Mouse (Mus musculus) cerebellum, postnatal 14 days (tissue): ENCODE measurements around the gene Gm38394.
"Not testable (repeated sequence)": the region's sequence is repeated elsewhere in the genome, so short reads cannot be mapped to it uniquely, and the experiment has no call there.

ENCODE experiments used
- DNase-seq, 2 experiments: peaks; one replicate each; pipeline ENCODE4 v3.0.0; 2021; ENCODE audit warnings: mixed read lengths in 2 of 2

The Gm38394 gene

DNA sequence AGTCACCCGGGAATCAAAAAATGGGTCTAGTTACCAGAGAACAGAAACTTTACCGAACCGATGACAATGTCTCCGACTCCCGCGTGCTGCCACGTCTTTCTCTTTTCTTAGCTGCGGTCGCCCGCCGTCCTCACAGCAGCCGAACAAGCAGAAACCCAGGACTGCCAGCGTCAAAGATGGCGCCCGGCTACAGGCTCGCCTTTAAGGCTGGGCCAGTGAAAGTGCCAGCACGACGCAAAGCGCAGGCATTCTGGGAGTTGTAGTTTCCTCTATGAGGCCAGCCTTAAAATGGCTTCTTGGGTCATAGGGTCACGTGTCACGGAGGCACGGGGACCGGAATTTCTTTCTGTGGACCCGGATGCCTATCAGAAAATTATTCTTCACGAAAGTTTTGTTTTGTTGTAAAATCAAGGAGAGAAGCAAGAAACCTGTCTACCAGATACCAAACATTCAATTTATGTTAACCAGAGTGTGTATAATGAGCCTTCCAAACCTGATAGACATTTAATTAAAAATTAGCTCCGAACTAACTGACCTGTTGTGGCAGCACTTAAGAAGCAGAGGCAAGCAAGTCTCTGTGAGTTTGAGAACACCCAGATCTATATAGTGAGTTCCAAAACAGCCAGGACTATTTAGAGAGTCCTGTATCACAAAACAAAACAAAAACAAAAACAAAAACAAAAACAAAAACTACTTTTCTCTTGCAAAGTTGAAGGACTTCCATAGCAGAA lies at the start of gene Gm38394:
Gene Gm38394 (minus strand): TSS at position 116 of the 731 bp plus-strand sequence.
- peak; percentile 92 to 93 for DNase-seq

DNA sequence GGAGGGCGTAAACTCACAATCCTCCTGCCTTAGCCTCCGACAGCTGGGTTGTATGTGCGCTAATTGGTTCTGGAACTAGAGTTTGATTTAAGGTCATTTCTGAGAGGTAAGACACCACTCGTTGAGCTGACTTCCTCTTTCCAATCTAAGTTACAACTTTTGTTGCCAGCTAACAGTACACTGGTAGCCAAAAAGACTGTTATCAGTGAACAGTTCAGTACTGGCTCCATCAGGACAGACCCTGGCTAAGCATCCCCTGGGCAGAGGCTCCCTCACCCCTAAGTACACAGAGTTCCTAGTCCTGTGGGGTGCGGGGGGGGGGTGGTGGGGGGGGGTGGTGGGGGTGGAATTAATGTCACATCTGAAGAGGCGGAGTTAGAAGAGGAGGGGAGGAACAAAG lies 49.8 kb upstream of the Gm38394 start:
- no peak for DNase-seq

DNA sequence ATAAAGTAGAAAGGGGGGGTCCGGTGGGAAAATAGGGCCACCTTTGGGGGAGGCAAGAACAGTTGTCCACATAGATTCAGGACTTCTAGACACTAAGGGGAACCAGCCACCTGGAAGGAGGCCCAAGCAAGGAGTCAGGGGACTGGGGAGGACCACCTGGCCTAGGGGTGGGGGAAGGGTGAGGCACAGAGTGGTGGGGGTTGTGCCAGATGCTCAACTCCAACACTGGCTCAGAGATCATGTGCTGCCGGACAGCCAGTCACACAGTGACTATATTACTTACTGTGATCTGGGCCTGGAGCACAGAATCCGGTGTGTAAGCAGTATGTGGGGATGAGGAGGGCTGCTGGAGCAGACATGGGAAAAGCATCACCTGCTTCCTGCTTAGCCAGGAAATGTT lies 48.2 kb upstream of the Gm38394 start:
- peak in 1 of 2 experiments; percentile 24 for DNase-seq

DNA sequence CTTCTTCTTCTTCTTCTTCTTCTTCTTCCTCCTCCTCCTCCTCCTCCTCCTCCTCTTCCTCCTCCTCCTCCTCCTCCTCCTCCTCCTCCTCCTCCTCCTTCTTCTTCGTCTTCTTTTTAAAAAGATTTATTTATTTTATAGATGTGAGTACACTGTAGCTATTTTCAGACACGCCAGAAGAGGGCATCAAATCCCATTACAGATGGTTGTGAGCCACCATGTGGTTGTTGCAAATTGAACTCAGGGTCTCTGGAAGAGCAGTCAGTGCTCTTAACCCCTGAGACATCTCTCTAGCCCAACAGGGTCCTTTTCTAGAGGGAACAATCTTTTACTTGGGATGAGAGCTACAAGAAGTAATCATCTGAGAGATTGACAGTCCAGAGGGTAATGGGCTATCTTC lies 40.7 kb upstream of the Gm38394 start:
- DNase-seq, result peak; percentile 18 to 27

DNA sequence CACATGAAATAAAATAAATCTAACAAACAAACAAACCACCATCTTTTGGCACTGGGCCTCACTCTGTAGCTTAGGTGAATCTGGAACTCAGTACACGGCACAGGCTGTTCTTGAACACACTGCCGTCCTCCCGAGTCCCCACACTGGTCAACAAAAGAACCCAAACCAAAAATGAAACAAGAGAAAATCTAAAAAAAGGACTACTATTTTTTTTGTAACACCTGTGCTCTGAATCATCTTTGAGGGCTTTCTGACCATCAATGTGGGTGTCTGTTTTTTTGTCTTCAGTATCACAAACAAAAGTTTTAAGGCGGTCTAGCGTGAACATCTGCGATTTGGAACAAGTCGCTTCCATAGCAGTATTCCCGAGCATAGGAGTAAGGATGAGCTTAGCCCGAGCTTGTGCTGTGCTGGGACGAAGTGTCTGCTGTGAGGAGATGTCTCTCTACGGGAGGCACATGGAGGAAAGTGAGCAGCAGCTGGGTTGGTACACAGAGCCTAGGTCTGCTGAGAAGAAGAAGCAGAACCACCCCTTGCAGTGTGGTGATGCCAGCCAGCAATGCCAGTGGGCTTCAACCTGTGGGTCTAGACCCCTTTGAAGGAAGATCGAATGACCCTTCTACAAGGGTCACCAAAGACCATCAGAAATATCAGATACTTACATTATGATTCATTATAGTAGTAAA lies 37.0 kb upstream of the Gm38394 start:
- DNase-seq, result no peak

DNA sequence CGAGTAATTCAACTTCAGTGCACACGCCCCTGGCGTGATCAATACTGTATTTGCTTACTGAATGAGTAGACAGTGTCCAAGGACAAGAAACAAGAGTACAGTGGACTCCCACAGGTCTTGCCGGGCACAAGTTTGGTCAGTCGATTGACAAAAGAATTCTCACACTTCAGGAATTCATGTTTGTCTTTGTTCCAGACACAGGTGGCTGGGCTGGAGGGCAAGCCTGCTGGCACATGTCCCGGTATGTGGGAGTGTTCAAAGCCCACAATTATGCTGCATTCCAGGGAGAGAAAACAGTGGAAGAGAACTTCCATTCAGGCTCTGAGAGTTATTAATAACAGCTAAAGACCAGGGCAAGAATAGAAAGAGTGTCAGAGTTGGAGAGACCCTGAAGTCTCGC lies 34.8 kb upstream of the Gm38394 start:
- DNase-seq, result peak; percentile 18 to 19

DNA sequence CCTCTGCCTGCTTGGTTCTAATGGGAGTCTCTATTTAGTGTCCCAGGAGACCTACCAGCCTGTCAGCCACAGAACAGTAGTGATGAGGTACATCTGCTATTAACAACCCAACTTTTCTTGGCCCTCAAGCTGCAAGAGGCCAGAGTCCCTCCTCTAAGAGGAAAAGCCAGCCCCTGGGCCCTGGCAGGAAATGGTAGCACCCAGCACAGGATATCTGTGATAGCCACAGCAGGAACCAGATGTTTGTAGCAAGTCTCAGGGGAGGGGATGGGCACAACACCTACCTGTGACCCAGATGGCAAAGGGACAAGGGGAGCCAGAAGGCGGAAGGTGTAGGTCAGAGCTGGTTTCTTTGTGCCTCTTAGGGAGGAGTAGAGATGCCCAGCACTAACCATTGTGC lies 33.8 kb upstream of the Gm38394 start:
- DNase-seq, result no peak

DNA sequence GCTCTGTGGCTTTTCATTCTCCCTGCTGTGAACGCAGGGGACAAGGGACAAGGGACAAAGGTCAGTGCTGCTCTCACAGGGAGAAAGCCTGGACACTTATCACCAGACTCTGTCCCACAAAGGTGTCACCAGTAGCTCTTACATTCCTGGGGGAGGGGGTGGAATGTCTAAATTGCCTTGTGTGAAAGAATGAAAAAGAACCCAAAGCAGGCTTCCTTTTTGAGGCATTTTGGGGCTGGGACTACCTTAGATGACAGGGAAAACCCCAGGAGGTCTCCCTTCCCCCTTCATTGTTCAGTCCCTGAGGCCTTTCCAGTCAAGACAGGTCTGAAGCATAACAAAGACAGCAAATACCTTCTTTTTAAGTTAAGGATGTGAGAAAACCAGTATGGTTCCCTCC lies 33.2 kb upstream of the Gm38394 start:
- no peak for DNase-seq

DNA sequence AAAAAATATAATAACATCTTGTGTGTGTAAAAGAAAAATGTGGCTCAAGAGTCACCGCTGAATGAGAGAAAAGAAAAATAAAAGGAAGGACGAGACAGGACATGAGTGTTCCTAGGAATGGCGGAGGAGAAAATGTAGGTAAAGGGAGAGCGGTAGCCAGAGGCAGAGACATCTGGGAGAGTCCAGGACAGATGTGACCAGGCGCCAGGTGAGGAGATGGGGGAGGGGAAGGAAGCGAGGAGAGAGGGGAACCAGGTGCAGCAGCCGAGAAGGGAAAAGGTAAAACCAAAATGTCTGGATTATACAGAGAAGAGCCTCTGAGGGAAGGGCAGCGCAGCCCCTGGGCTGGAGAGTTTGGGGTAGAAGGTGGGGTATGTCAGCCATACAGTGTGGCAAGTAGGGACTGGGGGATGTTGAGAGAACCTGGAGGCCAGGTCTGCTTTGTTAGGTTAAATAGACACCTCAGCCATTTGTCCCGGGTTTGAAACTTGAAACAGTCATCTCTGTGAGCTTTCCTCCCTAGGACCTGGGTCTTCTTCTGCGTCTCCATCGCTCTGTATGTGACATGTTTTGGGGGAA lies 32.5 kb upstream of the Gm38394 start:
- DNase-seq, result no peak

DNA sequence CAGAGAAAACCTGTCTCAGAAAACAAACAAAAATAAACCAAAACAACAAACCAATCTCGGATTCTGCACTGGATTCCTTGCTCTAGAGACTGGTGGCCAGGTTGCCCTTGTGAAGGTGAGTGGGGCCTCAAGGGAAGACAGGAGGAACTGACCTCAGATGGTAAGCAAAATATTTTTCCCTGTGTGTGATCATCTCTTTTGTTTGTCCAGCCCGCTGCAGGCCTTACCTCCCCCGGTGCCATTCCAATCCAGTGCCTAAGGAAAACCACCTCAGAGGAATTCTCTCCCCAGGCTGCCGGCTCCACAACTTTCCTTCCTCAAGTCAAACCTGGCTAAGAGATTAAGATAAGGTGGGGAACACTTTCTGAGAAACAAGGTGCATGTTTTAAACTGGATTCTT lies 31.1 kb upstream of the Gm38394 start:
- DNase-seq, result no peak

DNA sequence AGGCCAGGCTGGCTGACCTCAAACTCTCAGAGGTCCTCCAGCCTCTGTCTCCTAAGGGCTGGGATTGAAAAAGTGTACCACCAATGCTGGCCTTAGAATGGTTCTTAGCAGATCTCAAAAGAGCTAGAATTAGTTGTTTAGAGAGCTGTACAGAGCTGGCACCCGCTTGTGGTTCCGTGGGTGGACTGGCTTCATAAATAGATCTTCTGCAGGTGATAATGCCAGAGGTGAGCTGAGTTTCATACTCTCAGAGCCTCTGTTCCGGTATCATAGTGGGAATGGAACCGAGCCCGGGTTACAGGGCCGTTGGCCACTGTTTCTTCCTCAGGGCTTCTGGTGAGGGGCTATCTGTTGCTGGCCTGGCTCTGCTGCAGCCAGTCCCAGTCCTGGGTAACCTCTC lies 29.9 kb upstream of the Gm38394 start:
- DNase-seq, result no peak

DNA sequence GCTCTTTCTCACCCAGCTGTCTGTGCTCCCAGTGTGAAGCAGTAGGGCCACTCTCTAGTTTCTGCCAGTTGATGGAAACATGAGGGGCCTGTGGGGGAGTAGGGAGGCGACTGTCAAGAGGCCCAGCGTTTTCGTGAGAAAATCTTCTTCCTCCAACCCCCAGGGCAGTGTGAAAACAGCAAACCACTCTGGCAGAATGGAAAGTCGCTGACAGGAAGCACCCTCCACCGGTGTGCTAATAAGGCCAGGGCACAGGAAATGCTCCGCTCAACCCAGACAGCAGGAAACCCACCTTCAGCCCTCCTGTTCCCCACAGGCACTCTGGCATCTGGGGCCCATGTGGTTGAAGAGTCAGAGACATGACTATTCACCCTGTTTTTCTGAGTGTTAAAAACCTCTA lies 28.8 kb upstream of the Gm38394 start, which contains the start of gene Lax1:
Gene Lax1 (minus strand): TSS at position 212 of the 400 bp plus-strand sequence.
- DNase-seq, result no peak

DNA sequence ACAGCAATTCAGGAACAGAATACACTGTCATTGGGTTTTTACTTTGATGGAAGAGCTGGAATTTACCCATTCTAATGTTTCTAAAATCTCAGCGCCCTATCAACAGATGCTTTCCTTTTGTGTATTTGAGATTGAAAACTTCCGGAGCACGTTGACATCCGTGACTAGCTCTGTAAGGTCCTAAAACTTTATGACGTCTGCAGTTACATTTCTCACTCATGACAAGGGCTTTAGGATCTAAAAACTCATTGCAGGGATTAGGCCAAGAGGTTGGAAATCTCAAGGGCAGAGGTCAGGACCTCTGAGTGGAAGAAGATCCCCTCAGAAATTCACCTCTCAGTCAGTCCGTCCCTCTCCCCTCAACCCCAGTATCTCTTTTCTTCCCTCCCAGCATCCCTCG lies 27.2 kb upstream of the Gm38394 start:
- DNase-seq, result no peak

DNA sequence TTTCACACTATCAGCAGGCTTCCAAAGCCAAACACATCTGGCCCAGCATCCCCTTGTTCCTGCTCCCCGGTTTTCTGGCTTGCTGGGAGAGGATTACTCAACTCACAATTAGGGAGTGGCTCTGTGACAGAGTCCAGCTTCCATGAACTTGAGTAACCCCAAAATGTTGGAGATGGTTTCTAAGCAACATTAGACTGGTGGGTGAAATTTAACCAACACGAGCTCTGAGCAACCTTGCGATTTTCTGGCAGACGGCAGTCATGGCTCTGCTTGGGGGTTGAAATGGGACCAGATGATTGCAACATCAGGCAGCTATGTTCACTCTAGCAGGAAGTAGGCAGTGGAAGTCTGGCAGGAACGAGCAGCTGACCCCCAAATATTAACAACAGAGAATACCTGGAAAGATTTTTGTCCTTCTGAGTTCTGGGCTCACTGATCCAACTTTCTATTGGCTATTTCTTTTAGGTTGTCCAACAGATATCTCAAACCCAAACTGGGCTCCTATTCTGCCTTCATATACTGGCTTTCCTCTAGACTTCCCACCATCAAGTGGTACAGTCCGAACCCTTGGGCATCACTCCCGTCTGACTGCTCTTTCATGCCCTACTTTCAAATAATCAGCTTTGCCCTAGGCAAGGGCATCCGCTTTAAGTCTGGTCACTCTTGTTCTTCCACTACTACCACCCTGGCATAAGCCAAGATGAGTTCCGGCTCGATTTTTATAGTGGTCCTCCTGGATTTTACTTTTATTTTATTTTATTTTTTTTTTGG lies 24.8 kb upstream of the Gm38394 start:
- no peak for DNase-seq

DNA sequence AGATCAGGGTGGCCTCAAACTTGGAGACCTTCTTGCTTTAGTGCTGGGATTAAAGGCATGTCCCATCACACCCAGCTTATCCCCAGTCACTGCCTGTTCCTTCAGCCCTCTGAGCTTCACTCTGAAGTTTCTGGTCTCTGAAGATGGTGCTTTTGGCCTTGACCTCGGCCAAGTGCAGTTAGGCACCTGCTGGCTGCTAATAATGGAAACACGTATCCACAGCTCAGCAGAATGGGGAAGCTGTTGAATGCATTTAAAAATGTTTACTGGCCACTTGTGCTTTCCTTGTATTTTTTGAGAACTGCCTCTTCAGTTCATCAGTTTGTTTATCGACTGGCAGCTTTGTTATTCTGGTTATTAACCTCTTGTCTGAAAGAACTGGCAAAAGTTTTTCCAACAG lies 10.7 kb upstream of the Gm38394 start:
- no peak for DNase-seq

DNA sequence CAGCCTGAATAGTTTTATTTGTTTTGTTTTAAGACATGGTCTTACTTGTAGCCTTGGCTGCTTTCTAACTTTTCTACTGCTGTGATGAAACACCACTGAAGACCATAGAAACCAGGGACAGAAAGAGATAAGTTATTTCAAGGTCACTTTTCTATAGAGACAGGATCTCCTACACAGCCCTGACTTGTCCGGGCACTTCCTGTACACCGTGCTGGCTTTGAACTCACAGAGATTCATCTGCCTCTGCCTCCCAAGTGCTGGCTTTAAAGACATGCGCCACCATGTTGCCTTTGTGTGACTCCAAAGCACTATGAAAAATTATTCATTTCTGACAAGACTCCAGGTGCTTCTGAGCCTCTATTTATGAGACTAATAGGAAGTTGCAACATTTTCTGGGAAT lies 10.1 kb upstream of the Gm38394 start:
- no peak for DNase-seq

DNA sequence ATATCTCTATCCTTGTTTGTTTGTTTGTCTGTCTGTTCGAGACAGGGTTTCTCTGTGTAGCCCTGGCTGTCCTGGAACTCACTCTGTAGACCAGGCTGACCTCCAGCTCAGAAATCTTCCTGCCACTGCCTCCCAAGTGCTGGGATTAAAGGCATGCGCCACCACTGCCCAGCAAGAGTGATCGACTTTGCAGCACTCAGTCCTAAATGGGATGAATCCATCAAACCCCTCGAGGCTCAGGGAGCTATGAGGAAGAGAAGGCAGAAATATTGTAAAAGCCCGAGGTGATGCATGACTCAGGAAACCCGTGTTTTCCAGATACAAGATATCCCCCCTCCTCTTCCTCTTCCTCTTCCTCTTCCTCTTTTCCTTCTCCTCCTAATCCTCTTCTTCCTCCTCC lies 9.7 kb upstream of the Gm38394 start:
- no peak for DNase-seq

DNA sequence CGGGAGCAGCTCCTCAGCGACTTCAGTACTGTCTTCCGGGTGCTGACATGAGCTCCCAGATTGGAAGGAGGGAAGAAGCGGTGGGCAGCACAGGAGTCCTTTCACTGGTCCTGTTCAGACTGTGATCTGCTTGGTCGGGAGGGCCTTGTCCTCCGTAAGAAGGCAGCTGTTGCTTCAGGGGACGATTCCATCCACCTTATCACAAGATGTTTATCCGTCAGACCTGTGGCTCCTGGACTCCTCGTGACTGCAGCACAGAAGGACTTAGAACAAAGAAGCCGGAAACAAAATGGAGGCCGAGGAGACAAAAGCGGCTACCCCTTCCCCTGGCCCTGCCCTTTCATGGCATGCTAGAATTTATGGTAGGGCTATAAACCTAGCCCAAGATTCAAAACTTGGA lies 9.1 kb upstream of the Gm38394 start:
- DNase-seq, result no peak

DNA sequence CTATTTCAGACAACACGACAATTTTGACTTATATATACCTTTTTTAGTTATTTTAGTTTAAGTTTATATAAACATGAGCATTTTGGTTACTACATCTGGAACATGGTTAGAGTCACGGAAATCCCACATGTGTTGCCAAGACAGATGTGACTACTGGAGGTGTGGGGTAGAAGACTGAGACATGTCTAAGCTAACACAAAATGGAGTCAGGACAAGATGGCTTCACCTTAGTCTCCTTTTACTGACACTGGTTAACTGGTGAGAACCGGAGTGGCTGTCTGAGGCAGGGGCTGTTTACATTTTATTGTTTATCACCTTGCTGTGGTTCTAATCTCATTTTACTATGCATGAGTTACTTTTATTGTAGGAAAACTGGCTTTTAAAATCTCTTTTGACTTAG lies 7.5 kb upstream of the Gm38394 start:
- DNase-seq, result no peak

DNA sequence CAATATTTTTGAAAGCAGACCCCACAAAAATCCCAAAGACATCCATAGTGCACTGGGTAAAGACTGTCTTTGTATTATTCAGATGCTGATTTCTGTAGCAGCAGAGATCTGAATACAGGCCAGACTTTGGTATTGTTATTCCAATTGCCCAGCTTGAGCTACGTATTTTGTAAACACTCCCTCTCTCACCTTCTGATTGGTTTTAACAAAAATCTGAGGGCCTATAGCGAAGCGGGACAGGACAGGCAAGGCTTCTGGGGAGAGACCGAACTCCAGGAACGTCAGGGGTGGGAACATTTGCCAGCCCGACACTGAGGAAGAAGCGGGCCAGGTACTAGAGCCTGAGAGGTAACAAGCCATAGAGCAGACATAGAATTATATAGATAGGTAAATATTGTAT lies 6.6 kb upstream of the Gm38394 start:
- DNase-seq, result no peak

DNA sequence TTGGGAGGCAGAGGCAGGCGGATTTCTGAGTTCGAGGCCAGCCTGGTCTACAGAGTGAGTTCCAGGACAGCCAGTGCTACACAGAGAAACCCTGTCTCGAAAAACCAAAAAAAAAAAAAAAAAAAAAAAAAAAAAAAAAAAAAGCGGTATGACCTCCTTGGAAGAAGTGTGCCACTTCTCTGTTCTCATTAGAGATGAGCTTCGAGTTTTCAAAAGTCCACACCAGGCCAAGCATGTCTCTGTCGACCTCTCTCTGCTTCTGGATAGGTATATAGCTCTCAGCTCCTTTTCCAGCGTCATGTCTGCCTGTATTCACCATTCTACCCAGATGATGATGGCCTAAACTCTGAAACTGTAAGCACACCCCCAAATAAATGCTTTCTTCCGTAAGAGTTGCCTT lies 4.6 kb upstream of the Gm38394 start:
- not testable (repeated sequence) for DNase-seq

DNA sequence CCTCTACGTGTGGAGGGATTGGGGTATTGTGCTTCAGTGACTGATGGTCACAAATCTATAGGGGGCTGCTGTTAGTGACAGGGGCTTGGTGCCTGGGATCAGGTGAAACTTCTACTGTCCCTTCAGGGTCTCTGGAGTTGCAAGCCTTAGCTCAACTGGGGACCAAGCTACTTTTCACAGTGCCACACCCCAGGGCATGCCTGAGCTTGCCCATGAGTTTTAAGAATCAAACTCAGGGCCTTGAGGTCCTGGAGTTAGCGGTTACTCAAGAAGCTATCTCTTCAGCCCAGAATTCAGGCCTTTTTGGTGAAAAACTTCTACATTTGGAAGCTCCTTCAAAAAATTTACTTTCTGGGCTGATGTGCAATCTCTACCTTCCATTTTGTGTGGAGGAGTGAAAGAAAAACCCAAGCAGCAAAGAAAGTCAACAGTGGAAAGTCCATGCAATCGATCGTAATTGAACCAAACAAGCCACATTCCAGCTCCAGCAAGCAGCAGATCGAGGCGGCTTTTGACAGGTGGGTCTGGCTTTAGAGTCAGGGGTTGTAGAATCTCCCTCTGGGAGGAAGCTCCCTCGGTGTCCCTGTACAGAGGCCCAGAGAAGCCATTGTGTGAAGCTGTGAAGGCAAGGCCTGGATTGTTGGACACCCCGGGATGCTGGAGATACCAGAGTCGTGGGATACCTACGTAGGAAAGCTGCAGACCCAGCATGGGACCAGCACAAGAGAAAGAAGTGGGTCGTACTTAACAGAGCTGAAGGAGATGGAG lies 3.3 kb upstream of the Gm38394 start:
- no peak for DNase-seq

DNA sequence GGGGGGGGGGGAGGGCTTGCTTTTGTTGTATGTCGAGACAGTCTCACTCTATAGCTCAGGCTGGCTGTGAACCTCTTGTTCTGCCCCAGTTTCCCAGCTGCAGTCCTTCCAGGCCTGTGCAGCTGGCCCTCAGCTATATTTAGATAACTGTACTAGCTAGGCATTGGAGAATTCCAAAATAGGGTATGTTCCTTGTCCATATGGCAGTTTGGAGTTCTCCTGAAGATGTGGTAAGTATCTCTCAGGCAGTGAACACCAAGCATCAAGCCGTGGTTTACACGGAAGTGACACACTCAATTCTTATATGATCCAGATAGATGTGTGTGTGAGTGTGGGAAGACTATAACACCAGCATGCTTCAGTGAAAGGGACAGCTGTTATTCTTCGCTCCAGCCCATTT lies 2.3 kb upstream of the Gm38394 start:
- DNase-seq, result no peak
